In genomic region chr2:64987782-64988181, GRCm38 (mm10) we compare ENCODE assay signal across 12 mouse cellular contexts. TPM values are rescaled to one million over a fixed set of nuclear protein-coding genes. Genes with fewer than 3 reads are reported as not detected.
"Had no signal": no experiment of that assay in that cellular context is flagged by ENCODE, and none has a peak within 500 bp of the region (broad histone marks: within the 10 kb centered on the region; RNA-seq: fewer than 3 reads in every experiment).

No protein-coding gene starts in this region.

- H3K27ac ChIP-seq: left cerebral cortex, adult 2 months; limb, embryonic 15.5 days; liver, embryonic 13.5 days; lung, embryonic 15.5 days; macrophage; midbrain, embryonic 13.5 days had no signal

- H3K36me3 ChIP-seq: limb, embryonic 15.5 days; liver, embryonic 13.5 days; lung, embryonic 15.5 days; midbrain, embryonic 13.5 days had no signal

- H3K4me2 ChIP-seq: limb, embryonic 15.5 days; liver, embryonic 13.5 days; lung, embryonic 15.5 days; midbrain, embryonic 13.5 days had no signal

- H3K4me1 ChIP-seq: limb, embryonic 15.5 days; liver, embryonic 13.5 days; lung, embryonic 15.5 days; megakaryocyte, embryonic 14.5 days; midbrain, embryonic 13.5 days had no signal

- H3K9ac ChIP-seq: limb, embryonic 15.5 days; liver, embryonic 13.5 days; liver, postnatal 0 days; lung, embryonic 15.5 days; midbrain, embryonic 13.5 days had no signal

- ATAC-seq: liver, postnatal 0 days; midbrain, embryonic 13.5 days had no signal

- H3K27me3 ChIP-seq: limb, embryonic 15.5 days; liver, embryonic 13.5 days; lung, embryonic 15.5 days; megakaryocyte, embryonic 14.5 days; midbrain, embryonic 13.5 days had no signal

- H3K9me3 ChIP-seq: limb, embryonic 15.5 days; liver, embryonic 13.5 days; lung, embryonic 15.5 days had no signal

- H3K4me3 ChIP-seq: left cerebral cortex, adult 2 months; limb, embryonic 15.5 days; liver, embryonic 13.5 days; lung, embryonic 15.5 days; megakaryocyte, embryonic 14.5 days; midbrain, embryonic 13.5 days had no signal

- DNase-seq: kidney, postnatal 25 days; liver, embryonic 13.5 days; liver, postnatal 0 days; lung, postnatal 14 days; right cerebral cortex, postnatal 14 days; thymus, postnatal 14 days had no signal

RNA-seq across cellular contexts. Expression of gene Grb14, which starts 37.0 kb away (rescaled TPM):
- polyA plus RNA-seq: macrophage had no signal
